Mouse (Mus musculus) stomach, postnatal 0 days (tissue): ENCODE results near the gene Efcab7. TPM values are rescaled to one million over a fixed set of nuclear protein-coding genes. Genes with fewer than 3 reads are reported as not detected.

Experiments used
- ATAC-seq: fragments of 200-750 bp; cut with Nextera tagmentation; 2 replicates; pipeline ENCODE4 v1.8.0; 2017; ENCODE audit not compliant: low FRiP score, low TSS enrichment
- DNase-seq: peaks from one replicate; pipeline ENCODE4 v3.0.0-alpha.2; 2016; ENCODE audit warnings: low spot score
- H3K27ac ChIP-seq: fragments of 300-500 bp; sonication (generic); replicated peaks from 2 replicates; pipeline ENCODE4 v1.5.1; 2014; ENCODE audit warnings: mild to moderate bottlenecking, control low read depth
- H3K27me3 ChIP-seq: fragments of 300-500 bp; sonication (generic); 2 replicates; pipeline ENCODE4 v1.6.1; 2014; ENCODE audit warnings: low read length; ENCODE audit not compliant: control insufficient read depth, insufficient read depth
- H3K36me3 ChIP-seq: fragments of 300-500 bp; sonication (generic); 2 replicates; pipeline ENCODE4 v1.6.1; 2014; ENCODE audit warnings: low read length, mixed read lengths; ENCODE audit not compliant: control insufficient read depth, insufficient read depth
- H3K4me1 ChIP-seq: fragments of 300-500 bp; sonication (generic); replicated peaks from 2 replicates; pipeline ENCODE4 v1.6.1; 2014; ENCODE audit warnings: antibody characterized with exemption; ENCODE audit not compliant: control insufficient read depth, insufficient read depth
- H3K4me2 ChIP-seq: fragments of 300-500 bp; sonication (generic); replicated peaks from 2 replicates; pipeline ENCODE4 v1.6.1; 2014; ENCODE audit warnings: low read depth, mild to moderate bottlenecking, control low read depth, moderate library complexity
- H3K4me3 ChIP-seq: fragments of 300-500 bp; sonication (generic); 2 replicates; pipeline ENCODE4 v1.5.1; 2014; ENCODE audit warnings: low read depth, low read length, control low read depth
- H3K9ac ChIP-seq: fragments of 300-500 bp; sonication (generic); 2 replicates; pipeline ENCODE4 v1.6.1; 2014; ENCODE audit warnings: mild to moderate bottlenecking, low read length, control low read depth, mixed read lengths
- H3K9me3 ChIP-seq: fragments of 300-500 bp; sonication (generic); 2 replicates; pipeline ENCODE4 v1.6.1; 2016; ENCODE audit warnings: low read length; ENCODE audit not compliant: control insufficient read depth
- CTCF ChIP-seq: IDR thresholded peaks from 2 replicates; pipeline ENCODE4 v1.5.1; 2016; ENCODE audit warnings: antibody characterized with exemption, low read depth, mild to moderate bottlenecking, moderate library complexity
- EP300 ChIP-seq: optimal IDR thresholded peaks from 2 replicates; pipeline ENCODE3; 2016; ENCODE audit warnings: antibody characterized with exemption
- WGBS: fragments of 180-500 bp; shearing (Covaris S2); extraction: QIAGEN DNeasy Blood & Tissue Kit; methylation state at CpG from one replicate; pipeline ENCODE4 v1.1.7; 2014; 5-methylcytosine and 5-hydroxymethylcytosine counted together
- polyA plus RNA-seq: library from polyadenylated mRNA; unstranded; fragments of >200 nt; fragmentation: Nextera tagmentation; extraction: Ambion mirVana; gene quantifications from 2 replicates; pipeline ENCODE4 v1.2.1, GENCODE M21; 2015

Gene Efcab7
- polyA plus RNA-seq, result 9.0 and 9.5 TPM in 2 replicates

DNA sequence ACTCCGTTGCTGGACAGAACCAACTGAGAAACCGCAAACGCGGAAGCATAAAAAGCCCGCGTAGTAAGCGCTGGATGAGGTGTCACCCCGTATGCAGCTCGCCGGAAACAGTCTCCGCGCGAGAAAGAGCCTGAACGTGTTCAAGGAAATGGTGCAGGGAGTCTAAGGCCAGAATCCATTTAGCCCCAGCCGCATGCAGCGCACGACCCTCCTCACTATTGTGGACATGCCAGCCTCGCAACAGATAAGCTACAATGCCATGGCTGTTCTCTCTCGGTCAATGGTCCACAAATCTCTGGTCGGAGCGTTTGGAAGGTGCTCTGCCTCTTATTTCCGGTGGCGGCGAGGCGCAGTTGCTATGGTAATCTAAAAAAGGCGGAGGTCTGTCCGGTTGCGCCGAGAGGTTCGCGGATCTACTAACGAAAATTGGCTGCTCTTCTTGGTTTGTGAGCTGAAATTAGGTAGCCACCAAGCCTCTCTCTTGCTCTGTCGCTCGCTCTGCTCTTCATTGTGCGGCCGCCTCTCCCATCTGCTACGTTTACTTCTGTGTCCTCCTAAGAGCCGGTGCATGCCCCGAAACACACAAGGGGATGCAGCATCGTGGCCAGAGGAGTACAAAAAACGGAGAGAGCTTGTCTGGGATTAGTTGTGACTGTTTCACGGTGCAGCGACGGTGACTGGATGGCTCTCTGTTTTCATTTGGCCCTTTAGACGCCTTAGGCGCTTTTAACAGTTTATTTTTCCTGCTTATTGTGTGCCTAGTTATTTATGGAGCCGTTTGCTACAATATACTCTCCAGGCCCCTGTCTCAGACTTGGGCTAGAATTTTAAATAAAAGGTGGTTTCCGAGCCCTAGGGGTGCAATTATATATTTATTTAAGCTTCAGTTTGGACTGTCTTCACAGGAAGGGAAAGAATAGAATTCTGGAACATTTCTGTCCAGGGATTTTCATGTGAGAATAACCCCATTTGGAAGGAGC lies at the start of gene Efcab7:
Gene Efcab7 (plus strand): TSS at position 105 of the 980 bp plus-strand sequence.
- TF ChIP-seq EP300, result no peak
- 0 out of 2 replicates have a peak, but pooled peaks have one; percentile 5 for TF ChIP-seq CTCF
- Histone ChIP-seq H3K4me1 (no peaks in the 10 kb centered on the region), H3K36me3 (no peaks in the 10 kb centered on the region), H3K4me3 (peak within 1 kb of the TSS; percentile 70), H3K27me3 (no peaks in the 10 kb centered on the region), H3K9me3 (no peaks in the 10 kb centered on the region), H3K9ac (peak within 1 kb of the TSS; percentile 73), H3K4me2 (peak within 1 kb of the TSS; percentile 64), H3K27ac (peak within 1 kb of the TSS; percentile 74)
- ATAC-seq (peak; percentile 92), DNase-seq (peak; percentile 87)
- 2% methylated on average over 48 of the region's 48 CpGs for WGBS

DNA sequence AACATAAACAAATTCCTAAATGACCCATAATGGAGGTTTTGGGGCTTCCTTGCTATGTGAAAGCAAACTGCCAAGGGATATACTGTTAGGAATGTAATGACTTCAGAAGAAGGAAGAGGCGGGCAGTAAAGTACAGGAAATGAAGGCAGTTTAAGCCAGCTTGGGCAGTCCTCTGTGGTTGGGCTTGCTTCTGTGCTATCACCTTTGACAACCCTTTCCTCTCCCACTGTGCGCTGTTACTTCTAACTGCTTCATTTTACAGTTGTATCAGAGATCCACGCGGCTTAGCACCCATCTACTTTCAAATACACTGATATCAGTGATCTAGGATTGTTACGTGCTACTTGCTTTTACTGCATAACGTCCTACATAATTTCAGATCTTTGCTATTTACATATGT lies 36.6 kb upstream of the Efcab7 start:
- H3K27ac ChIP-seq, result no peak overlapping the region
- H3K4me3 ChIP-seq, result no peak overlapping the region
- H3K9me3 ChIP-seq, result no peaks in the 10 kb centered on the region
- H3K4me1 ChIP-seq, result no peaks in the 10 kb centered on the region
- no peaks in the 10 kb centered on the region for H3K27me3 ChIP-seq
- no peak for DNase-seq
- TF ChIP-seq EP300, result no peak
- no peak for TF ChIP-seq CTCF
- no peak overlapping the region for H3K4me2 ChIP-seq
- ATAC-seq, result no peak
- no peaks in the 10 kb centered on the region for H3K36me3 ChIP-seq
- no peak overlapping the region for H3K9ac ChIP-seq
- WGBS, result 90% methylated on average over 6 of the region's 6 CpGs

DNA sequence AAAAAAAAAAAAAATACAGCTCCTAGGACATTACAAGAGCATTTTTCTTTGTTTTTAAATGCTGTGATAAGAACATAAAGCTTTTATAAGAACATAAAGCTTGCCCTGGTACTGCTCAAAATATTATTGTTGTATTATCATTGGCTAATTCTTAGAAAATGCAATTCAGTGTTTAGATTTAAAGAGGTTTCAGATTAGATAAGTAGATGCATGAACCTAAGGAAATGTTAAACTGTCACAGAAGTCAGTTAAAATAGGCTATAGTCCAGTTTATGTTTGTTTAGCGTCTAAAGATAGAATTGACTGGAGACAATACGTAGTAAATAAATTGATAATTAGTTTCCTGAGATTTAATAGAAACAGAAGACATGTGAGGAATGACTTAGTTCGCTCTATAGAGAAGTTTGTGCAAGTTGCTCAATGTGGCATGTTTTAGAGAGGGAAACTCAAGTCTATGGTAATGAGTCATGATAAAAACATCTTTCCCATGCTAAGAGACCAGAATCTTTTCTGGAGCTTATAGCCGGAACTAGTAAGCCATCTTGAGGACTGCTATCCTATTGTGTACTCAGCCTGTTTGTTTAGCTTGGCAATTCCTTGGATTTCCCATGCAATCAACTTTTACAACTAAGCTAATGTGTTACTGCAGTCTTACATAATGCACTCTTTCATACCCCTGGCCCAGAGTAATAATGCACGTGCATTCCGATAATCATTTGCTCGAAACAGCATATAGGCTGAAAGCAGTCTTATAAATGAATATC lies 12.1 kb upstream of the Efcab7 start:
- DNase-seq (no peak), ATAC-seq (0 out of 2 replicates have a peak, but pooled peaks have one; percentile 6)
- Histone ChIP-seq H3K9ac (no peak overlapping the region), H3K4me1 (no peaks in the 10 kb centered on the region), H3K27me3 (no peaks in the 10 kb centered on the region), H3K27ac (no peak overlapping the region), H3K4me2 (no peak overlapping the region), H3K4me3 (no peak overlapping the region), H3K9me3 (no peaks in the 10 kb centered on the region), H3K36me3 (no peaks in the 10 kb centered on the region)
- TF ChIP-seq CTCF (no peak), EP300 (no peak)
- 76% methylated on average over 7 of the region's 7 CpGs for WGBS

DNA sequence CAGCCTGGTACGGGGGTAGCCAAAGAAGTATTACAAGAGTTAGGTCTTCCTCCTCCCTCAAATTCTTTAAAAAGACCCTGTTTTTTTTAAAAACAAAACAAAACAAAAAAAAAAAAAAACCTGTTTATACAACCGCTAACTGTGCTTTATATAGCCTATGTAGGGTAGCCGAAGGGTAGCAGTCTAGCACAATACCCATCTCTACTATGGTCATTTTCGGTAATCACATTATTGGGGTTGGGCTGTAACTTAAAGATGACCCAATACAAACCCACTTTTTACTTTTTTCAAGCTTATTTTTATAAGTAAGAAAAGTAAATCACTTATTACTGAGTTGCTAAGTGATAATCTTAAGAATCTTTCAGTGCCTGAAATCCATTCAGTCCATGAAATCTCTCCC lies 661 bp upstream of the Efcab7 start:
- Histone ChIP-seq H3K4me2 (peak overlapping the region; percentile 64), H3K4me1 (no peaks in the 10 kb centered on the region), H3K27me3 (no peaks in the 10 kb centered on the region), H3K9me3 (no peaks in the 10 kb centered on the region), H3K9ac (no peak overlapping the region), H3K36me3 (no peaks in the 10 kb centered on the region), H3K27ac (no peak overlapping the region), H3K4me3 (peak overlapping the region; percentile 70)
- ATAC-seq (no peak), DNase-seq (no peak)
- TF ChIP-seq CTCF (no peak), EP300 (no peak)
- 57% methylated on average over 4 of the region's 4 CpGs for WGBS

DNA sequence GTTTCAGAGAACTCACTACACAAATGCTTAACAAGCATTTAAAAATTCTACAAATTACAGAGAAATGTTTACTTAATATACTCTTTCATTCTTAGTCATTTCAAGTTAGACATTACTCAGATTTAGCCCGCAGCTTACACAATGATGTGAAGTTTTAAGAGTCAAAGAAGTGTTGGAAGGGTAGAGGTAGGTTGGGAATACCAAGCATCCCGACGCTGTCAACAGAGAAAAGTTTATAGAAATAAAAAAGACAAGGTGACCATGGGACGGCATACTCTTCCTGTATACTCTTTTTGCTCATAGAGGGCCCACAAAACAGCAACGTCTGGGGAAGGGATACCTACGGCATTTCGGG lies 282 bp upstream of the Efcab7 start:
- peak overlapping the region; percentile 64 for H3K4me2 ChIP-seq
- H3K4me1 ChIP-seq, result no peaks in the 10 kb centered on the region
- 0% methylated on average over 7 of the region's 7 CpGs for WGBS
- H3K9me3 ChIP-seq, result no peaks in the 10 kb centered on the region
- H3K36me3 ChIP-seq, result no peaks in the 10 kb centered on the region
- TF ChIP-seq EP300 (no peak), CTCF (no peak)
- no peak for DNase-seq
- H3K9ac ChIP-seq, result peak overlapping the region; percentile 73; the same call in 1 of the 2 replicates
- peak overlapping the region; percentile 70 for H3K4me3 ChIP-seq
- no peak; the same call in 1 of the 2 replicates for ATAC-seq
- no peak overlapping the region for H3K27ac ChIP-seq
- no peaks in the 10 kb centered on the region for H3K27me3 ChIP-seq
